ENCODE assay signal across 12 mouse cellular contexts in the genomic region with DNA sequence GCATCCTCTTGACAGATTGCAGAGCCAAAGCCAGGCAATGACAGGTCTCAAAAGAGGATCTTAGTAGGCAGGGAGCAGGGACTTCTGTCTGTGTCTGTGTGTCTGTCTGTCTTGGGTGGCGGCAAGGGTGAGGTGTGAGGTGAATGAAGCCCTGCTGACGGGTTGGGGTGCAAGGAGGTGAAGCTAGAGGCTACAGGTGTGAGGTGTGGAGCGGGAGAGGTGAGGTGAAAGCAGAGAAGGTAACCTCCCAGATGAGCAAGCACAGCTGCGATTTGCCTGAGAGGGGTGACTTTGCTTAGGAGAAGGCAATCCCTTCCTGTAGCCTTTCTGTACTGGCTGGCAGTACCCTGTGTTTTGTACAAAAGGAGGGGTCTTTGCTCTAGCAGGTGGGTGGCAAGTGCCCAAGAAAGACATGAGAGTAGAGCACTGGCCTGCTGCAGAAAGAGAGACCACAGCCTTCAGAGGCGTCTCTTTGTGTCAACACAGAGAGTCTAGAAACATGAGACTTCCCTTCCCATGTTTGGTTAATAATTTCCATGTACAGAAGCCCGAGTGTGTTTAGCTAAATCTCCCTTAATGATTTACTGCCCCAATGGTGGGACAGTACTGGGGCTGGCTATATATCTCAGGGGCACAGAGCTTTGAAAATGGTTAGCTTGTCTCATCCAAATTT. TPM values are rescaled to one million over a fixed set of nuclear protein-coding genes. Genes with fewer than 3 reads are reported as not detected.
DNase-seq lines count a peak whose midpoint lies in the region; ATAC-seq and TF ChIP-seq lines count a peak whose summit lies in the region.
"Had no signal": no experiment of that assay in that cellular context is flagged by ENCODE, and none has a peak within 500 bp of the region (broad histone marks: within the 10 kb centered on the region; RNA-seq: fewer than 3 reads in every experiment).

No protein-coding gene starts in this region.

- TF ChIP-seq CTCF in lung, embryonic 14.5 days (IDR thresholded peaks at IDR 0.05; ENCODE audit: low read depth), result no peak

- WGBS in forebrain, embryonic 12.5 days, result 61% methylated on average over 6 of the region's 6 CpGs
- 60% methylated on average over 6 of the region's 6 CpGs for WGBS in forebrain, embryonic 16.5 days
- 18% methylated on average over 6 of the region's 6 CpGs for WGBS in lung, embryonic 14.5 days
- 14% methylated on average over 6 of the region's 6 CpGs for WGBS in kidney, embryonic 14.5 days
- WGBS in neural tube, embryonic 14.5 days, result 55% methylated on average over 6 of the region's 6 CpGs

- no peak for ATAC-seq in forebrain, embryonic 12.5 days (ENCODE audit: low FRiP score)
- ATAC-seq in forebrain, embryonic 16.5 days, result no peak
- peak; percentile 28; the same call in 1 of the 2 replicates for ATAC-seq in lung, embryonic 14.5 days (ENCODE audit: insufficient read depth)
- peak; percentile 68 for ATAC-seq in kidney, embryonic 14.5 days (ENCODE audit: low FRiP score, low TSS enrichment)
- ATAC-seq in neural tube, embryonic 14.5 days (ENCODE audit: low read depth), result no peak

- no peak overlapping the region for H3K27ac ChIP-seq in forebrain, embryonic 12.5 days
- H3K27ac ChIP-seq in forebrain, embryonic 16.5 days (ENCODE audit: low read length), result no peak overlapping the region
- H3K27ac ChIP-seq in lung, embryonic 14.5 days (ENCODE audit: low read depth), result 0 out of 2 replicates have a peak overlapping the region, but pooled peaks have one; percentile 30
- H3K27ac ChIP-seq in kidney, embryonic 14.5 days (ENCODE audit: low read depth, low read length), result peak overlapping the region; percentile 49; the same call in 1 of the 2 replicates
- no peak overlapping the region for H3K27ac ChIP-seq in neural tube, embryonic 14.5 days (ENCODE audit: low read depth, low read length)

- no peaks in the 10 kb centered on the region for H3K36me3 ChIP-seq in forebrain, embryonic 12.5 days (replicated peaks)
- H3K36me3 ChIP-seq in forebrain, embryonic 16.5 days (ENCODE audit: control insufficient read depth, insufficient read depth), result no peaks in the 10 kb centered on the region
- no peaks in the 10 kb centered on the region for H3K36me3 ChIP-seq in lung, embryonic 14.5 days (ENCODE audit: insufficient read depth)
- H3K36me3 ChIP-seq in kidney, embryonic 14.5 days (ENCODE audit: control insufficient read depth, insufficient read depth, low read length), result no peaks in the 10 kb centered on the region
- no peaks in the 10 kb centered on the region for H3K36me3 ChIP-seq in neural tube, embryonic 14.5 days (ENCODE audit: control insufficient read depth, insufficient read depth, low read length)

- H3K9ac ChIP-seq in forebrain, embryonic 12.5 days, result no peak overlapping the region
- H3K9ac ChIP-seq in forebrain, embryonic 16.5 days (replicated peaks; ENCODE audit: low read depth, low read length), result no peak overlapping the region
- H3K9ac ChIP-seq in lung, embryonic 14.5 days, result no peak overlapping the region
- 0 out of 2 replicates have a peak overlapping the region, but pooled peaks have one; percentile 2 for H3K9ac ChIP-seq in kidney, embryonic 14.5 days (ENCODE audit: low read depth, low read length)
- no peak overlapping the region for H3K9ac ChIP-seq in neural tube, embryonic 14.5 days (replicated peaks; ENCODE audit: low read depth, low read length)

- no peaks in the 10 kb centered on the region for H3K9me3 ChIP-seq in forebrain, embryonic 12.5 days
- H3K9me3 ChIP-seq in forebrain, embryonic 16.5 days (ENCODE audit: control insufficient read depth, low read length), result no peaks in the 10 kb centered on the region
- H3K9me3 ChIP-seq in lung, embryonic 14.5 days (ENCODE audit: low read depth, low read length), result no peaks in the 10 kb centered on the region
- no peaks in the 10 kb centered on the region for H3K9me3 ChIP-seq in kidney, embryonic 14.5 days (ENCODE audit: control insufficient read depth, low read length)
- no peaks in the 10 kb centered on the region for H3K9me3 ChIP-seq in neural tube, embryonic 14.5 days (ENCODE audit: control insufficient read depth, low read length)

- intact Hi-C loops in left cerebral cortex, postnatal 25 days (cut with DNase I), result no loop called here

- H3K4me3 ChIP-seq in forebrain, embryonic 12.5 days (replicated peaks), result no peak overlapping the region
- no peak overlapping the region for H3K4me3 ChIP-seq in forebrain, embryonic 16.5 days (replicated peaks; ENCODE audit: low read length)
- H3K4me3 ChIP-seq in lung, embryonic 14.5 days (ENCODE audit: low read depth, low read length), result peak overlapping the region; percentile 32
- peak overlapping the region; percentile 36 for H3K4me3 ChIP-seq in kidney, embryonic 14.5 days (ENCODE audit: low read length)
- H3K4me3 ChIP-seq in neural tube, embryonic 14.5 days (ENCODE audit: low read depth, low read length), result peak overlapping the region; percentile 5; the same call in 1 of the 2 replicates

- DNase-seq in lung, embryonic 14.5 days, result peak; percentile 55
- no peak for DNase-seq in lung, postnatal 10 days
- DNase-seq in left cerebral cortex, postnatal 25 days (ENCODE audit: low spot score in 2 of 2), result no peak
- no peak for DNase-seq in natural killer cell, adult 2 months (ENCODE audit: low spot score in 2 of 2)
- DNase-seq: cerebellum, adult 9-10 months; gastrocnemius, postnatal 25 days; lung, postnatal 14 days; right cerebral cortex, adult 18-20 months had no signal

- H3K27me3 ChIP-seq in forebrain, embryonic 12.5 days, result peaks cover 16% of the 10 kb centered on the region
- peaks cover 7% of the 10 kb centered on the region; the same call in 1 of the 2 replicates for H3K27me3 ChIP-seq in forebrain, embryonic 16.5 days (replicated peaks; ENCODE audit: control insufficient read depth, insufficient read depth, low read length)
- no peaks in the 10 kb centered on the region for H3K27me3 ChIP-seq in lung, embryonic 14.5 days (ENCODE audit: insufficient read depth, low read length)
- no peaks in the 10 kb centered on the region for H3K27me3 ChIP-seq in kidney, embryonic 14.5 days (ENCODE audit: control insufficient read depth, insufficient read depth, low read length)
- peaks cover 2% of the 10 kb centered on the region; the same call in 1 of the 2 replicates for H3K27me3 ChIP-seq in neural tube, embryonic 14.5 days (ENCODE audit: control insufficient read depth, insufficient read depth, low read length)

- peaks cover 13% of the 10 kb centered on the region; the same call in 1 of the 2 replicates for H3K4me1 ChIP-seq in forebrain, embryonic 12.5 days
- peaks cover 12% of the 10 kb centered on the region for H3K4me1 ChIP-seq in forebrain, embryonic 16.5 days (replicated peaks; ENCODE audit: control insufficient read depth, insufficient read depth, low read length)
- H3K4me1 ChIP-seq in lung, embryonic 14.5 days (ENCODE audit: insufficient read depth), result peaks cover 16% of the 10 kb centered on the region
- H3K4me1 ChIP-seq in kidney, embryonic 14.5 days (ENCODE audit: control insufficient read depth, insufficient read depth, low read length), result peaks cover 17% of the 10 kb centered on the region; the same call in 1 of the 2 replicates
- peaks cover 8% of the 10 kb centered on the region; the same call in 1 of the 2 replicates for H3K4me1 ChIP-seq in neural tube, embryonic 14.5 days (ENCODE audit: control insufficient read depth, insufficient read depth, low read length)

- H3K4me2 ChIP-seq in forebrain, embryonic 12.5 days, result peak overlapping the region; percentile 70; the same call in 1 of the 2 replicates
- H3K4me2 ChIP-seq in forebrain, embryonic 16.5 days (ENCODE audit: low read length), result no peak overlapping the region
- peak overlapping the region; percentile 70 for H3K4me2 ChIP-seq in lung, embryonic 14.5 days
- peak overlapping the region; percentile 51 for H3K4me2 ChIP-seq in kidney, embryonic 14.5 days (replicated peaks; ENCODE audit: low read depth, low read length)
- peak overlapping the region; percentile 65; the same call in 1 of the 2 replicates for H3K4me2 ChIP-seq in neural tube, embryonic 14.5 days (ENCODE audit: low read depth, low read length)

RNA-seq across cellular contexts. Expression of a gene that starts 1.2 kb away (rescaled TPM):
- polyA plus RNA-seq in forebrain, embryonic 12.5 days (2016; fragmentation: Nextera tagmentation; extraction: Ambion mirVana), result 0.96 and 2.1 TPM in 2 replicates
- 2.2 and 2.6 TPM in 2 replicates for polyA plus RNA-seq in forebrain, embryonic 16.5 days (2015; fragmentation: Nextera tagmentation; extraction: Ambion mirVana)
- polyA plus RNA-seq in lung, embryonic 14.5 days (2014; fragmentation: Nextera tagmentation; extraction: Ambion mirVana), result 16.2 and 17.9 TPM in 2 replicates
- 12.8 and 23.9 TPM in 2 replicates for polyA plus RNA-seq in kidney, embryonic 14.5 days (2014; fragmentation: Nextera tagmentation; extraction: Ambion mirVana)
- 9.3 and 14.2 TPM in 2 replicates for polyA plus RNA-seq in neural tube, embryonic 14.5 days (2014; fragmentation: Nextera tagmentation; extraction: Ambion mirVana)
- 10 to 100 TPM; 35.2 to 36.6 TPM for total RNA-seq in left cerebral cortex, postnatal 25 days (2021)

Comparison
In these comparisons a context has a peak if more than half of its experiments do, and no peak if none do; other contexts are left out.
1. ATAC-seq: peak in lung, embryonic 14.5 days (single experiment) and kidney, embryonic 14.5 days (single experiment); none in forebrain, embryonic 12.5 days (single experiment), forebrain, embryonic 16.5 days (single experiment) and neural tube, embryonic 14.5 days (single experiment).
2. H3K27ac ChIP-seq: peak in lung, embryonic 14.5 days (single experiment) and kidney, embryonic 14.5 days (single experiment); none in forebrain, embryonic 12.5 days (single experiment), forebrain, embryonic 16.5 days (single experiment) and neural tube, embryonic 14.5 days (single experiment).
3. H3K4me3 ChIP-seq: peak in lung, embryonic 14.5 days (single experiment), kidney, embryonic 14.5 days (single experiment) and neural tube, embryonic 14.5 days (single experiment); none in forebrain, embryonic 12.5 days (single experiment) and forebrain, embryonic 16.5 days (single experiment).